Mouse (Mus musculus) hindbrain, embryonic 16.5 days (tissue): ENCODE measurements around the gene St6galnac5. TPM values are rescaled to one million over a fixed set of nuclear protein-coding genes. Genes with fewer than 3 reads are reported as not detected.
A peak's percentile ranks its signal among the peaks of the same experiment; 100 is the strongest.

ENCODE experiments used
- ATAC-seq: fragments of 200-750 bp; cut with Nextera tagmentation; 2 replicates; pipeline ENCODE4 v1.8.0; 2017; ENCODE audit warnings: moderate TSS enrichment, moderate library complexity
- H3K27ac ChIP-seq: fragments of 300-500 bp; sonication (generic); 2 replicates; pipeline ENCODE4 v1.5.1; 2014; ENCODE audit warnings: low read depth, mild to moderate bottlenecking, control low read depth, low read length, moderate library complexity
- H3K27me3 ChIP-seq: fragments of 300-500 bp; sonication (generic); replicated peaks from 2 replicates; pipeline ENCODE4 v1.6.1; 2014; ENCODE audit warnings: low read length; ENCODE audit not compliant: control insufficient read depth, insufficient read depth
- H3K36me3 ChIP-seq: fragments of 300-500 bp; sonication (generic); 2 replicates; pipeline ENCODE4 v1.6.1; 2014; ENCODE audit warnings: mild to moderate bottlenecking, low read length, moderate library complexity, mixed read lengths; ENCODE audit not compliant: control insufficient read depth, insufficient read depth
- H3K4me1 ChIP-seq: fragments of 300-500 bp; sonication (generic); 2 replicates; pipeline ENCODE4 v1.6.1; 2014; ENCODE audit warnings: low read depth, low read length; ENCODE audit not compliant: control insufficient read depth, insufficient read depth
- H3K4me2 ChIP-seq: fragments of 300-500 bp; sonication (generic); 2 replicates; pipeline ENCODE4 v1.6.1; 2014; ENCODE audit warnings: mild to moderate bottlenecking, low read length, control low read depth, moderate library complexity
- H3K4me3 ChIP-seq: fragments of 300-500 bp; sonication (generic); 2 replicates; pipeline ENCODE4 v1.5.1; 2014; ENCODE audit warnings: mild to moderate bottlenecking, low read length, control low read depth, moderate library complexity
- H3K9ac ChIP-seq: fragments of 300-500 bp; sonication (generic); 2 replicates; pipeline ENCODE4 v1.6.1; 2014; ENCODE audit warnings: low read depth, mild to moderate bottlenecking, control low read depth, low read length, moderate library complexity
- H3K9me3 ChIP-seq: fragments of 300-500 bp; sonication (generic); 2 replicates; pipeline ENCODE4 v1.6.1; 2014; ENCODE audit warnings: mild to moderate bottlenecking, low read length, moderate library complexity; ENCODE audit not compliant: control insufficient read depth
- WGBS: fragments of 180-500 bp; shearing (Covaris S2); extraction: QIAGEN DNeasy Blood & Tissue Kit; methylation state at CpG from one replicate; pipeline ENCODE4 v1.1.7; 2014; 5-methylcytosine and 5-hydroxymethylcytosine counted together
- polyA plus RNA-seq: library from polyadenylated mRNA; unstranded; fragments of >200 nt; fragmentation: Nextera tagmentation; extraction: Ambion mirVana; gene quantifications from 2 replicates; pipeline ENCODE4 v1.2.1, GENCODE M21; 2015

The St6galnac5 gene
- polyA plus RNA-seq, 1 experiment from 2014 or later: 21.1 TPM

GRCm38 (mm10) chr3:152941671-152942070, 40.4 kb downstream of the St6galnac5 start:
- Histone ChIP-seq H3K4me2 (no peak overlapping the region), H3K9me3 (no peaks in the 10 kb centered on the region), H3K4me3 (no peak overlapping the region), H3K27ac (no peak overlapping the region), H3K4me1 (no peaks in the 10 kb centered on the region), H3K9ac (no peak overlapping the region), H3K27me3 (no peaks in the 10 kb centered on the region), H3K36me3 (no peaks in the 10 kb centered on the region)
- 80% methylated on average over 5 of the region's 5 CpGs for WGBS
- no peak for ATAC-seq

GRCm38 (mm10) chr3:152936313-152936712, 45.7 kb downstream of the St6galnac5 start:
- Histone ChIP-seq H3K27ac (no peak overlapping the region), H3K4me2 (no peak overlapping the region), H3K4me3 (no peak overlapping the region), H3K36me3 (no peaks in the 10 kb centered on the region), H3K27me3 (no peaks in the 10 kb centered on the region), H3K9me3 (no peaks in the 10 kb centered on the region), H3K9ac (no peak overlapping the region), H3K4me1 (no peaks in the 10 kb centered on the region)
- WGBS: 93% methylated on average over 3 of the region's 3 CpGs
- no peak for ATAC-seq

- Histone ChIP-seq H3K9me3 (no peaks in the 10 kb centered on the region), H3K27ac (no peak overlapping the region), H3K36me3 (no peaks in the 10 kb centered on the region), H3K4me3 (no peak overlapping the region), H3K9ac (no peak overlapping the region), H3K4me2 (no peak overlapping the region), H3K4me1 (peaks cover under 1% of the 10 kb centered on the region), H3K27me3 (no peaks in the 10 kb centered on the region)
- WGBS: 94% methylated on average over 3 of the region's 3 CpGs
- no peak for ATAC-seq
Observed at GRCm38 (mm10) chr3:152933737-152934136, 48.3 kb downstream of the St6galnac5 start.

GRCm38 (mm10) chr3:152932544-152932943, 49.5 kb downstream of the St6galnac5 start:
- WGBS: 86% methylated on average over 2 of the region's 2 CpGs
- Histone ChIP-seq H3K9me3 (no peaks in the 10 kb centered on the region), H3K4me3 (no peak overlapping the region), H3K27me3 (no peaks in the 10 kb centered on the region), H3K36me3 (no peaks in the 10 kb centered on the region), H3K4me2 (no peak overlapping the region), H3K27ac (no peak overlapping the region), H3K9ac (no peak overlapping the region), H3K4me1 (peaks cover 8% of the 10 kb centered on the region)
- ATAC-seq: no peak

GRCm38 (mm10) chr3:152932096-152932495, 50.0 kb downstream of the St6galnac5 start:
- no peak for ATAC-seq
- no peaks in the 10 kb centered on the region for H3K9me3 ChIP-seq

GRCm38 (mm10) chr3:152931354-152931753, 50.7 kb downstream of the St6galnac5 start:
- H3K4me3 ChIP-seq: no peak overlapping the region
- no peak for ATAC-seq
- H3K4me2 ChIP-seq: no peak overlapping the region
- peaks cover 8% of the 10 kb centered on the region for H3K4me1 ChIP-seq
- H3K9me3 ChIP-seq: no peaks in the 10 kb centered on the region
- no peak overlapping the region for H3K9ac ChIP-seq
- no peak overlapping the region for H3K27ac ChIP-seq
- 89% methylated on average over 3 of the region's 3 CpGs for WGBS
- no peaks in the 10 kb centered on the region for H3K36me3 ChIP-seq
- no peaks in the 10 kb centered on the region for H3K27me3 ChIP-seq

More at GRCm38 (mm10) chr3:152932096-152932495, 50.0 kb downstream of the St6galnac5 start:
- H3K4me1 ChIP-seq: peaks cover 8% of the 10 kb centered on the region
- H3K9ac ChIP-seq: no peak overlapping the region
- WGBS: 75% methylated on average over 4 of the region's 4 CpGs
- no peak overlapping the region for H3K27ac ChIP-seq
- no peak overlapping the region for H3K4me3 ChIP-seq
- no peak overlapping the region for H3K4me2 ChIP-seq
- H3K36me3 ChIP-seq: no peaks in the 10 kb centered on the region
- H3K27me3 ChIP-seq: no peaks in the 10 kb centered on the region

- no peaks in the 10 kb centered on the region for H3K9me3 ChIP-seq
- H3K4me1 ChIP-seq: peaks cover 8% of the 10 kb centered on the region
- H3K9ac ChIP-seq: no peak overlapping the region
- WGBS: 87% methylated on average over 7 of the region's 7 CpGs
- H3K4me3 ChIP-seq: no peak overlapping the region
- H3K27me3 ChIP-seq: no peaks in the 10 kb centered on the region
- no peaks in the 10 kb centered on the region for H3K36me3 ChIP-seq
- ATAC-seq: 0 out of 2 replicates have a peak, but pooled peaks have one; percentile 16
- no peak overlapping the region for H3K4me2 ChIP-seq
- no peak overlapping the region for H3K27ac ChIP-seq
Observed at GRCm38 (mm10) chr3:152929788-152930281, 52.2 kb downstream of the St6galnac5 start.

GRCm38 (mm10) chr3:152929256-152929787, 52.7 kb downstream of the St6galnac5 start:
- whole genome bisulfite sequencing: 77% methylated on average over 10 of the region's 10 CpGs
- 0 out of 2 replicates have a peak, but pooled peaks have one; percentile 15 for ATAC-seq
- Histone ChIP-seq H3K9me3 (no peaks in the 10 kb centered on the region), H3K36me3 (no peaks in the 10 kb centered on the region), H3K27ac (no peak overlapping the region), H3K27me3 (no peaks in the 10 kb centered on the region), H3K4me1 (peaks cover 8% of the 10 kb centered on the region), H3K9ac (no peak overlapping the region), H3K4me3 (no peak overlapping the region), H3K4me2 (no peak overlapping the region)

GRCm38 (mm10) chr3:152928287-152928975, 53.6 kb downstream of the St6galnac5 start:
- no peaks in the 10 kb centered on the region for H3K36me3 ChIP-seq
- 0 out of 2 replicates have a peak overlapping the region, but pooled peaks have one; percentile 3 for H3K27ac ChIP-seq
- H3K27me3 ChIP-seq: no peaks in the 10 kb centered on the region
- WGBS: 60% methylated on average over 13 of the region's 13 CpGs
- no peaks in the 10 kb centered on the region for H3K9me3 ChIP-seq
- no peak overlapping the region for H3K9ac ChIP-seq
- no peak for ATAC-seq
- H3K4me1 ChIP-seq: peaks cover 8% of the 10 kb centered on the region
- no peak overlapping the region for H3K4me2 ChIP-seq
- no peak overlapping the region for H3K4me3 ChIP-seq
